Mouse (Mus musculus) kidney, postnatal 0 days (tissue): ENCODE measurements at regions not wholly inside any gene's neighbourhood (a gene's known extent, or its start where the extent isn't known, plus 50 kb on each side); places are given as distances from the start of the nearest gene placed in this dataset.
"Not testable (repeated sequence)": the region's sequence is repeated elsewhere in the genome, so short reads cannot be mapped to it uniquely, and the experiment has no call there.

Experiments used
- ATAC-seq: fragments of 200-750 bp; cut with Nextera tagmentation; replicated peaks from 2 replicates; pipeline ENCODE4 v1.8.0; 2017; ENCODE audit warnings: low read depth, moderate number of reproducible peaks, moderate TSS enrichment, moderate library complexity; ENCODE audit not compliant: low FRiP score
- DNase-seq: peaks from one replicate; pipeline ENCODE4 v3.0.0-alpha.2; 2016; ENCODE audit warnings: low spot score
- H3K27ac ChIP-seq: fragments of 300-500 bp; sonication (generic); 2 replicates; pipeline ENCODE4 v1.5.1; 2014; ENCODE audit warnings: mild to moderate bottlenecking
- H3K27me3 ChIP-seq: fragments of 300-500 bp; sonication (generic); 2 replicates; pipeline ENCODE4 v1.6.1; 2014; ENCODE audit warnings: low read length, mixed read lengths; ENCODE audit not compliant: insufficient read depth
- H3K36me3 ChIP-seq: fragments of 300-500 bp; sonication (generic); 2 replicates; pipeline ENCODE4 v1.6.1; 2014; ENCODE audit warnings: low read length, mixed read lengths; ENCODE audit not compliant: insufficient read depth
- H3K4me1 ChIP-seq: fragments of 300-500 bp; sonication (generic); replicated peaks from 2 replicates; pipeline ENCODE4 v1.6.1; 2014; ENCODE audit warnings: antibody characterized with exemption, low read length, mixed read lengths; ENCODE audit not compliant: insufficient read depth
- H3K4me2 ChIP-seq: fragments of 300-500 bp; sonication (generic); 2 replicates; pipeline ENCODE4 v1.6.1; 2014; ENCODE audit warnings: mild to moderate bottlenecking, low read length, moderate library complexity, mixed read lengths
- H3K4me3 ChIP-seq: fragments of 300-500 bp; sonication (generic); replicated peaks from 2 replicates; pipeline ENCODE4 v1.5.1; 2014; ENCODE audit warnings: low read depth, low read length
- H3K9ac ChIP-seq: fragments of 300-500 bp; sonication (generic); 2 replicates; pipeline ENCODE4 v1.6.1; 2014; ENCODE audit warnings: low read depth, low read length
- H3K9me3 ChIP-seq: fragments of 300-500 bp; sonication (generic); replicated peaks from 2 replicates; pipeline ENCODE4 v1.6.1; 2016; ENCODE audit warnings: low read length, inconsistent platforms, mixed read lengths
- CTCF ChIP-seq: IDR thresholded peaks from 2 replicates; pipeline ENCODE4 v1.5.1; 2016; ENCODE audit warnings: antibody characterized with exemption, low read depth, mild to moderate bottlenecking, moderate library complexity
- WGBS: fragments of 180-500 bp; shearing (Covaris S2); extraction: QIAGEN DNeasy Blood & Tissue Kit; methylation state at CpG from one replicate; pipeline ENCODE4 v1.1.7; 2014; 5-methylcytosine and 5-hydroxymethylcytosine counted together

DNA sequence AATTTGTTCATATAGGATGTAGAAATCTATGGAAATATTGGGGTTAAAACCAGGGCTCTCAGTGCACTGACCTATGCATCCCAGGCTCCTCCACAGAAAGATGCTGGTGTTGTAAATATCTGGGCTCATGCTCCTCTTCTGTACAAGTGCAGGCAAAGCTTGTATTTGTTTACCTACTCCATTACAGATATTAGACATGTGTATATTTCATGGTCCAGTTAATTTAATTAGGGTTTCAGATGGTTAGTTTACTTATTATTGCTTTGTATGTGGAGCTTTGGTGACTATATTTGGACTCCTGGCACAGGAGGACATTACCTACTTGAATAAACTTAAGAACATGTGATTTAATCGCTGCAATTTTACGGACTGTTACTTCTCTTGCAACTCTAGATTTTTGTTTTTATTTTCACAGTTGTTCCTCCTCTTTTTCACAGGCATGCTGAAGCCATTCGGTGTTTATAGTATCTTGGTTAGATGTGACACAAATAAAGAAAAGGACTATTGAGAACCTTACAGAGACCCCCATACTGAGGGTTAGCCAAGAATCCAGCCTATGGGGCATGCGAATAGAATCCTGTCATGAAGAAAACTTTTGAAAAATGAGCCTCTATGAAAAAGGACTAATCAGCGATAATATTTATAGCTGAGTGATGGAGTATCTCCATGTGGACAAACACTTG is 738.4 kb downstream of the Gm21833 start:
- no peak; the same call in 1 of the 2 replicates for ATAC-seq
- H3K9me3 ChIP-seq, result no peaks in the 10 kb centered on the region
- no peaks in the 10 kb centered on the region for H3K4me1 ChIP-seq
- no peak for TF ChIP-seq CTCF
- no peak overlapping the region for H3K4me2 ChIP-seq
- H3K27me3 ChIP-seq, result no peaks in the 10 kb centered on the region
- no peak overlapping the region for H3K9ac ChIP-seq
- H3K27ac ChIP-seq, result no peak overlapping the region
- no peak overlapping the region for H3K4me3 ChIP-seq
- peak; percentile 44 for DNase-seq
- H3K36me3 ChIP-seq, result no peaks in the 10 kb centered on the region
- WGBS, result 57% methylated on average over 5 of the region's 5 CpGs

DNA sequence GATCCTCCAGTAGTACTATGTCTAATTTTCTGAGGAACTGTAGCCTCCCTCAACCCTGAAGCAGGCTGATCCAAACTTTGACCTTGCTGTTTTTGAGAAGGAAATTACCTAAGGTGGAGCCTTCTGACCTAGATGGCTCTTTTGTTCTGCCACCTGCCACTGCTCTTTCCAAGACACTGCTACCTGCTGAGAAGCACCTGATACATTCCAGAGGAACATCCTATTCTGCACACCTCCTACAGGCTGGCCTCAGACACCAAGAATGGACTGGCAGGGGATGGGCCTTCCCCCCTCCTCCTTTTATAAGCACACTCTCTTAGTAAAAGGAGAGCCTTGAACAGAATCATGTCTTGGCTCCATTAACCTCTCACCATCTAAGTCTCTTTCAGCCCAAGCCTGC is 750.9 kb downstream of the Gm21833 start:
- H3K4me2 ChIP-seq, ATAC-seq, H3K27me3 ChIP-seq, H3K9ac ChIP-seq, H3K4me3 ChIP-seq, DNase-seq, H3K27ac ChIP-seq, H3K9me3 ChIP-seq, H3K36me3 ChIP-seq, H3K4me1 ChIP-seq: not testable (repeated sequence)

DNA sequence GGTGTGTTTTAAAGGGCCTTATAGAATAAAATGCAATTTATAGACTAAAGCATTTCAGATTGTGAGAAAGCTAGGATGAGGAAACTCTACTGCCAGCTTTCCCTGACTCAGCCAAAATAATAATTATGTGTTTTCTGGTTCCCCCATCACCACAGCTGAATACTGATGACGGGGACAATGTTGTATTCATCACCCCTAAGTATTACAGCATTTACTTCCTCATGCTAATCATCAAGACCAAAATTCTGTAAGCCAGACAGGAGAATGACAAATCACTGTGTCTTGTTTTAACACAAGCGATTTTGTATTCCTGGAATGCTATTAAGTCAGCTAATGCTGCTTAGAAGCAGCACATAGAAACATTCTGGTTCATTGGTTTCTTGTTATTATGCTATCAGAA is 778.6 kb downstream of the Gm21833 start:
- TF ChIP-seq CTCF, result no peak

DNA sequence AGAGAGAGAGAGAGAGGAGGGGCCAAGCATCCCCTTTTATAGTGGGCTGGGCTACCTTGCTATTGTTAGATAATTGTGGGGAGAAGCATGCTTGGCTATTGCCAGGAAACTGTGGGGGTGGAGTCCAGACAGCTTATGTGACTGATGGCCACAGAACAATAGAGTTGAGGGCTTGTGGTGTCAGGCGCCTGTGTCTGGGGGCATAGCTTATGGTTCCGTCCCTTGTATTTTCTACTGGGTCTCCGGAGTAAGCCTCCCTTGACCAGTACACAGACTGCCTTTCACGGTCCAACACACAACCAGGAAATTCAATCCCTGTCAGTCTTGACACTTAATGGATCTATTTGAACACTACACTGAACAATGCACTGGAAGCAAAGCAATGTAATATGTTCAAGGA is 781.1 kb downstream of the Gm21833 start:
- WGBS, result 46% methylated on average over 4 of the region's 4 CpGs
- no peaks in the 10 kb centered on the region for H3K36me3 ChIP-seq
- no peak for TF ChIP-seq CTCF
- H3K9me3 ChIP-seq, result no peaks in the 10 kb centered on the region
- no peak overlapping the region for H3K27ac ChIP-seq
- no peaks in the 10 kb centered on the region for H3K4me1 ChIP-seq
- H3K4me3 ChIP-seq, result no peak overlapping the region
- no peaks in the 10 kb centered on the region for H3K27me3 ChIP-seq
- H3K4me2 ChIP-seq, result no peak overlapping the region
- ATAC-seq (no peak; the same call in 1 of the 2 replicates), DNase-seq (no peak)
- H3K9ac ChIP-seq, result no peak overlapping the region

More for the DNA sequence above, 778.6 kb downstream of the Gm21833 start:
- 55% methylated on average over 2 of the region's 2 CpGs for WGBS
- H3K4me1 ChIP-seq, result no peaks in the 10 kb centered on the region
- ATAC-seq (no peak), DNase-seq (no peak)
- no peaks in the 10 kb centered on the region for H3K27me3 ChIP-seq
- H3K4me3 ChIP-seq, result no peak overlapping the region
- no peak overlapping the region for H3K4me2 ChIP-seq
- no peaks in the 10 kb centered on the region for H3K36me3 ChIP-seq
- H3K9me3 ChIP-seq, result no peaks in the 10 kb centered on the region
- H3K9ac ChIP-seq, result no peak overlapping the region
- no peak overlapping the region for H3K27ac ChIP-seq
